Mouse (Mus musculus) lung, postnatal 0 days (tissue): Measurements from ENCODE around the gene Npepps. TPM values are rescaled to one million over a fixed set of nuclear protein-coding genes. Genes with fewer than 3 reads are reported as not detected.
A peak's percentile ranks its signal among the peaks of the same experiment; 100 is the strongest.

ENCODE experiments used
- ATAC-seq: fragments of 200-750 bp; cut with Nextera tagmentation; 2 replicates; pipeline ENCODE4 v1.8.0; 2017; ENCODE audit warnings: moderate library complexity
- DNase-seq: peaks from one replicate; pipeline ENCODE4 v3.0.0-alpha.2; 2016; ENCODE audit warnings: low spot score
- H3K27ac ChIP-seq: fragments of 300-500 bp; sonication (generic); 2 replicates; pipeline ENCODE4 v1.5.1; 2014; ENCODE audit warnings: antibody characterized with exemption, mild to moderate bottlenecking, low read length, mixed read lengths
- H3K27me3 ChIP-seq: fragments of 300-500 bp; sonication (generic); replicated peaks from 2 replicates; pipeline ENCODE4 v1.6.1; 2014; ENCODE audit warnings: low read length, mixed read lengths; ENCODE audit not compliant: insufficient read depth
- H3K36me3 ChIP-seq: fragments of 300-500 bp; sonication (generic); 2 replicates; pipeline ENCODE4 v1.6.1; 2014; ENCODE audit warnings: low read length, mixed read lengths; ENCODE audit not compliant: insufficient read depth
- H3K4me1 ChIP-seq: fragments of 300-500 bp; sonication (generic); 2 replicates; pipeline ENCODE4 v1.6.1; 2014; ENCODE audit warnings: antibody characterized with exemption, low read depth, low read length, mixed read lengths; ENCODE audit not compliant: insufficient read depth
- H3K4me2 ChIP-seq: fragments of 300-500 bp; sonication (generic); replicated peaks from 2 replicates; pipeline ENCODE4 v1.6.1; 2014; ENCODE audit warnings: low read depth, mild to moderate bottlenecking, low read length, moderate library complexity, mixed read lengths
- H3K4me3 ChIP-seq: fragments of 300-500 bp; sonication (generic); 2 replicates; pipeline ENCODE4 v1.5.1; 2014; ENCODE audit warnings: low read depth, low read length
- H3K9ac ChIP-seq: fragments of 300-500 bp; sonication (generic); replicated peaks from 2 replicates; pipeline ENCODE4 v1.6.1; 2014; ENCODE audit warnings: low read depth, mild to moderate bottlenecking
- H3K9me3 ChIP-seq: fragments of 300-500 bp; sonication (generic); 2 replicates; pipeline ENCODE4 v1.6.1; 2016; ENCODE audit warnings: low read length, mixed read lengths
- CTCF ChIP-seq: IDR thresholded peaks from 2 replicates; pipeline ENCODE4 v1.5.1; 2016; ENCODE audit warnings: antibody characterized with exemption, mild to moderate bottlenecking
- EP300 ChIP-seq: IDR thresholded peaks from 2 replicates; pipeline ENCODE4 v1.6.1; 2016; ENCODE audit warnings: antibody characterized with exemption, mild to moderate bottlenecking, control low read depth
- WGBS: fragments of 180-500 bp; shearing (Covaris S2); extraction: QIAGEN DNeasy Blood & Tissue Kit; methylation state at CpG from one replicate; pipeline ENCODE4 v1.1.7; 2014; 5-methylcytosine and 5-hydroxymethylcytosine counted together
- polyA plus RNA-seq: library from polyadenylated mRNA; unstranded; fragments of >200 nt; fragmentation: Nextera tagmentation; extraction: Ambion mirVana; gene quantifications from 2 replicates; pipeline ENCODE4 v1.2.1, GENCODE M21; 2015

Npepps gene
- polyA plus RNA-seq, 1 experiment from 2014 or later: 47.5 TPM

- Histone ChIP-seq H3K4me1 (no peaks in the 10 kb centered on the region), H3K36me3 (peaks cover 69% of the 10 kb centered on the region), H3K4me2 (no peak overlapping the region), H3K27ac (no peak overlapping the region), H3K27me3 (no peaks in the 10 kb centered on the region), H3K9ac (no peak overlapping the region), H3K9me3 (no peaks in the 10 kb centered on the region), H3K4me3 (no peak overlapping the region)
- ATAC-seq: peak; percentile 17; the same call in 1 of the 2 replicates
- DNase-seq: peak; percentile 78
- WGBS: 51% methylated on average over 3 of the region's 3 CpGs
- no peak for TF ChIP-seq EP300
- peak; percentile 79 for TF ChIP-seq CTCF
Observed at GRCm38 (mm10) chr11:97176851-97177250, 103.6 kb downstream of the Npepps start.

- Histone ChIP-seq H3K4me1 (no peaks in the 10 kb centered on the region), H3K9ac (no peak overlapping the region), H3K9me3 (no peaks in the 10 kb centered on the region), H3K4me2 (no peak overlapping the region), H3K4me3 (no peak overlapping the region), H3K27me3 (no peaks in the 10 kb centered on the region), H3K27ac (no peak overlapping the region), H3K36me3 (peaks cover 68% of the 10 kb centered on the region)
- TF ChIP-seq EP300 (no peak), CTCF (no peak)
- DNase-seq (no peak), ATAC-seq (no peak)
- WGBS: 92% methylated on average over 7 of the region's 7 CpGs
Observed at GRCm38 (mm10) chr11:97175499-97175898, 104.9 kb downstream of the Npepps start.

GRCm38 (mm10) chr11:97160341-97160740, 120.1 kb downstream of the Npepps start:
- TF ChIP-seq EP300 (no peak), CTCF (no peak)

GRCm38 (mm10) chr11:97156999-97157398, 123.4 kb downstream of the Npepps start:
- no peak overlapping the region for H3K4me2 ChIP-seq
- H3K27me3 ChIP-seq: no peaks in the 10 kb centered on the region
- 0 out of 2 replicates have a peak, but pooled peaks cover 3% of the 10 kb centered on the region for H3K4me1 ChIP-seq
- ATAC-seq (no peak), DNase-seq (no peak)
- H3K4me3 ChIP-seq: no peak overlapping the region
- TF ChIP-seq CTCF: no peak
- no peak for TF ChIP-seq EP300
- WGBS: 73% methylated on average over 7 of the region's 7 CpGs
- H3K9me3 ChIP-seq: no peaks in the 10 kb centered on the region
- no peak overlapping the region for H3K9ac ChIP-seq
- no peak overlapping the region for H3K27ac ChIP-seq
- peaks cover 26% of the 10 kb centered on the region for H3K36me3 ChIP-seq

More at GRCm38 (mm10) chr11:97160341-97160740, 120.1 kb downstream of the Npepps start:
- Histone ChIP-seq H3K4me3 (no peak overlapping the region), H3K36me3 (peaks cover 50% of the 10 kb centered on the region), H3K27me3 (no peaks in the 10 kb centered on the region), H3K4me2 (no peak overlapping the region), H3K9ac (no peak overlapping the region), H3K9me3 (no peaks in the 10 kb centered on the region), H3K27ac (no peak overlapping the region), H3K4me1 (no peaks in the 10 kb centered on the region)
- ATAC-seq (no peak), DNase-seq (no peak)
- WGBS: 81% methylated on average over 6 of the region's 6 CpGs

Other genes with a start within 250 kb of the Npepps start
- gene Lrrc46, start 239.2 kb downstream of the Npepps start, polyA plus RNA-seq: 7.5 and 9.8 TPM in 2 replicates
- gene Mrpl10, start 239.1 kb downstream of the Npepps start, polyA plus RNA-seq: 50.8 and 53.5 TPM in 2 replicates
- 11.4 and 11.9 TPM in 2 replicates for gene Osbpl7, start 230.0 kb downstream of the Npepps start, polyA plus RNA-seq
- gene Tbx21, start 165.3 kb downstream of the Npepps start, polyA plus RNA-seq: 0.12 and 0.13 TPM in 2 replicates
- 8.1 and 8.9 TPM in 2 replicates for gene Tbkbp1, start 129.1 kb downstream of the Npepps start, polyA plus RNA-seq
- 17.0 and 20.3 TPM in 2 replicates for gene Kpnb1, start 92.8 kb downstream of the Npepps start, polyA plus RNA-seq
- gene Mrpl45, start 35.1 kb upstream of the Npepps start, polyA plus RNA-seq: 19.2 and 22.4 TPM in 2 replicates
- gene Gpr179, start 71.4 kb upstream of the Npepps start, polyA plus RNA-seq: 0.23 and 0.24 TPM in 2 replicates
- 2.4 and 2.5 TPM in 2 replicates for gene Socs7, start 81.9 kb upstream of the Npepps start, polyA plus RNA-seq
- 7.0 and 8.4 TPM in 2 replicates for gene Arhgap23, start 134.9 kb upstream of the Npepps start, polyA plus RNA-seq
- gene 4933428G20Rik, start 219.7 kb upstream of the Npepps start, polyA plus RNA-seq: 0.32 and 0.42 TPM in 2 replicates